Mouse (Mus musculus) hindbrain, embryonic 13.5 days (tissue): ENCODE data around the gene Fam228a. TPM values are rescaled to one million over a fixed set of nuclear protein-coding genes. Genes with fewer than 3 reads are reported as not detected.
A peak's percentile ranks its signal among the peaks of the same experiment; 100 is the strongest.
"Not testable (repeated sequence)": the region's sequence is repeated elsewhere in the genome, so short reads cannot be mapped to it uniquely, and the experiment has no call there.

Source experiments
- ATAC-seq: fragments of 200-750 bp; cut with Nextera tagmentation; 2 replicates; pipeline ENCODE4 v1.8.0; 2017; ENCODE audit warnings: moderate TSS enrichment; ENCODE audit not compliant: low FRiP score
- H3K27ac ChIP-seq: fragments of 300-500 bp; sonication (generic); 2 replicates; pipeline ENCODE4 v1.5.1; 2015; ENCODE audit warnings: inconsistent platforms, mild to moderate bottlenecking, moderate library complexity
- H3K27me3 ChIP-seq: fragments of 300-500 bp; sonication (generic); 2 replicates; pipeline ENCODE4 v1.6.1; 2015; ENCODE audit warnings: mild to moderate bottlenecking, inconsistent platforms
- H3K36me3 ChIP-seq: fragments of 300-500 bp; sonication (generic); 2 replicates; pipeline ENCODE4 v1.6.1; 2015; ENCODE audit warnings: mild to moderate bottlenecking, inconsistent platforms
- H3K4me1 ChIP-seq: fragments of 300-500 bp; sonication (generic); replicated peaks from 2 replicates; pipeline ENCODE4 v1.6.1; 2015; ENCODE audit warnings: inconsistent platforms
- H3K4me2 ChIP-seq: fragments of 300-500 bp; sonication (generic); 2 replicates; pipeline ENCODE4 v1.6.1; 2015; ENCODE audit warnings: inconsistent platforms, mild to moderate bottlenecking, moderate library complexity
- H3K4me3 ChIP-seq: fragments of 300-500 bp; sonication (generic); 2 replicates; pipeline ENCODE4 v1.5.1; 2015; ENCODE audit warnings: mild to moderate bottlenecking, inconsistent platforms
- H3K9ac ChIP-seq: fragments of 300-500 bp; sonication (generic); 2 replicates; pipeline ENCODE4 v1.6.1; 2015; ENCODE audit warnings: mild to moderate bottlenecking, inconsistent platforms
- H3K9me3 ChIP-seq: fragments of 300-500 bp; sonication (generic); 2 replicates; pipeline ENCODE4 v1.6.1; 2016; ENCODE audit warnings: inconsistent platforms
- WGBS: fragments of 180-500 bp; shearing (Covaris S2); methylation state at CpG from one replicate; pipeline ENCODE4 v1.1.7; 2015; 5-methylcytosine and 5-hydroxymethylcytosine counted together
- polyA plus RNA-seq: library from polyadenylated mRNA; unstranded; fragments of >200 nt; fragmentation: Nextera tagmentation; extraction: Ambion mirVana; gene quantifications from 2 replicates; pipeline ENCODE4 v1.2.1, GENCODE M21; 2015

The Fam228a gene
- polyA plus RNA-seq: 0.75 and 1.1 TPM in 2 replicates

- Histone ChIP-seq H3K9me3 (no peaks in the 10 kb centered on the region), H3K27me3 (no peaks in the 10 kb centered on the region), H3K27ac (no peak within 1 kb of the TSS), H3K9ac (no peak within 1 kb of the TSS), H3K36me3 (no peaks in the 10 kb centered on the region), H3K4me3 (no peak within 1 kb of the TSS), H3K4me1 (no peaks in the 10 kb centered on the region), H3K4me2 (no peak within 1 kb of the TSS)
- no peak for ATAC-seq
- 85% methylated on average over 18 of the region's 18 CpGs for WGBS
Measured at GRCm38 (mm10) chr12:4738031-4738576, at the start of gene Fam228a. TSS of gene Fam228a (minus strand) at chr12:4738430.

- H3K27ac ChIP-seq: no peak overlapping the region
- no peak overlapping the region for H3K9ac ChIP-seq
- 85% methylated on average over 2 of the region's 2 CpGs for WGBS
- H3K36me3 ChIP-seq: no peaks in the 10 kb centered on the region
- no peak overlapping the region for H3K4me3 ChIP-seq
- H3K9me3 ChIP-seq: no peaks in the 10 kb centered on the region
- H3K4me1 ChIP-seq: no peaks in the 10 kb centered on the region
- H3K27me3 ChIP-seq: no peaks in the 10 kb centered on the region
- no peak overlapping the region for H3K4me2 ChIP-seq
- ATAC-seq: no peak
Measured at GRCm38 (mm10) chr12:4784466-4784865, 46.2 kb upstream of the Fam228a start.

- WGBS: 50% methylated on average over 5 of the region's 5 CpGs
- no peaks in the 10 kb centered on the region for H3K4me1 ChIP-seq
- no peak overlapping the region for H3K9ac ChIP-seq
- no peak overlapping the region for H3K4me2 ChIP-seq
- no peak overlapping the region for H3K4me3 ChIP-seq
- no peaks in the 10 kb centered on the region for H3K36me3 ChIP-seq
- no peak for ATAC-seq
- H3K27ac ChIP-seq: no peak overlapping the region
- H3K9me3 ChIP-seq: no peaks in the 10 kb centered on the region
- H3K27me3 ChIP-seq: no peaks in the 10 kb centered on the region
Measured at GRCm38 (mm10) chr12:4783598-4783997, 45.4 kb upstream of the Fam228a start.

- H3K27ac ChIP-seq, H3K27me3 ChIP-seq, H3K9me3 ChIP-seq, ATAC-seq, H3K9ac ChIP-seq, H3K4me1 ChIP-seq, H3K4me3 ChIP-seq, H3K36me3 ChIP-seq, H3K4me2 ChIP-seq: not testable (repeated sequence)
- 89% methylated on average over 9 of the region's 9 CpGs for WGBS
Measured at GRCm38 (mm10) chr12:4781725-4782404, 43.6 kb upstream of the Fam228a start.

DNA sequence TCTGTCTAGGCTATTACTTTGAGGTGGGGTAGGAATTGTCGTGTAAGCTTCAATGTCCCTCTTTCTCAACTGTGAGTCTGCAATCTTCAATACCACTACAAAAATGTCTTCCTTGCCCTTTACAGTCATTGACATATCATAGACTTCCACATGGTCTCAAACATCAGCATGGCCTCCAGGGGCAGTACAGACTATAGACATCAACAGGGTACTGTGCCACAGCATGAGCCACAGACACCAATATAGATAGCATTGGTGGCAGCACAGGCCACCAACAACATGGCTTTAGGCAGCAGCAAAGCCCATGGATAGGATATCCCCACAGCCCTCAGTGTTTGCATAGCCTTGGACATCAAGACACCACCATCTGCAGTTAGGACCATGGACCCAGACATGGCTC is 43.0 kb upstream of the Fam228a start:
- Histone ChIP-seq H3K9ac (no peak overlapping the region), H3K4me2 (no peak overlapping the region), H3K27ac (no peak overlapping the region), H3K4me3 (no peak overlapping the region), H3K36me3 (no peaks in the 10 kb centered on the region), H3K27me3 (no peaks in the 10 kb centered on the region), H3K9me3 (no peaks in the 10 kb centered on the region), H3K4me1 (no peaks in the 10 kb centered on the region)
- 92% methylated on average over 1 of the region's 1 CpGs for WGBS
- no peak for ATAC-seq

DNA sequence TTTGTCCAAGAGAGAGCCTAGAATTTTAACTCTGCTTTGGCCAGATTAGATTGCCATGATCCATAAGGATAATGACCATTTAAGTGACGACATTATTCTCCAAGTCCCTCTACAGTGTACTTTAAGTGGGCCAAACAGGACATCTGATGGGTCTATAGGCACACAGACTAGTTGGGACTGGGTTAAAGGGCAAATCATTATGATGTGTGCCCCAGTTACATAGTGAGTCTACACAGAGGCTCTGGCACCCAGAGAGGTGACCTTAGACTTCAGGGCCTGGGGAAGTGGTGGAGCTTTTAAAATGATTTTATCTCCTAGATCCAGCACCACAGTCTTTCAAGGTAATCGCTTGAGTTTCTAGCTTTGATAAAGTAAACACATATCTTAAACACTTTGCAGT is 42.0 kb upstream of the Fam228a start:
- H3K36me3 ChIP-seq: no peaks in the 10 kb centered on the region
- H3K4me1 ChIP-seq: no peaks in the 10 kb centered on the region
- no peak overlapping the region for H3K27ac ChIP-seq
- ATAC-seq: no peak
- no peaks in the 10 kb centered on the region for H3K27me3 ChIP-seq
- H3K4me3 ChIP-seq: no peak overlapping the region
- H3K4me2 ChIP-seq: no peak overlapping the region
- no peak overlapping the region for H3K9ac ChIP-seq
- WGBS: 70% methylated on average over 2 of the region's 2 CpGs
- H3K9me3 ChIP-seq: no peaks in the 10 kb centered on the region

- no peak overlapping the region for H3K4me2 ChIP-seq
- H3K4me3 ChIP-seq: no peak overlapping the region
- WGBS: 92% methylated on average over 6 of the region's 6 CpGs
- H3K9ac ChIP-seq: no peak overlapping the region
- H3K36me3 ChIP-seq: no peaks in the 10 kb centered on the region
- H3K4me1 ChIP-seq: no peaks in the 10 kb centered on the region
- H3K27me3 ChIP-seq: no peaks in the 10 kb centered on the region
- H3K27ac ChIP-seq: no peak overlapping the region
- ATAC-seq: no peak
- no peaks in the 10 kb centered on the region for H3K9me3 ChIP-seq
Measured at GRCm38 (mm10) chr12:4777734-4778133, 39.5 kb upstream of the Fam228a start.

DNA sequence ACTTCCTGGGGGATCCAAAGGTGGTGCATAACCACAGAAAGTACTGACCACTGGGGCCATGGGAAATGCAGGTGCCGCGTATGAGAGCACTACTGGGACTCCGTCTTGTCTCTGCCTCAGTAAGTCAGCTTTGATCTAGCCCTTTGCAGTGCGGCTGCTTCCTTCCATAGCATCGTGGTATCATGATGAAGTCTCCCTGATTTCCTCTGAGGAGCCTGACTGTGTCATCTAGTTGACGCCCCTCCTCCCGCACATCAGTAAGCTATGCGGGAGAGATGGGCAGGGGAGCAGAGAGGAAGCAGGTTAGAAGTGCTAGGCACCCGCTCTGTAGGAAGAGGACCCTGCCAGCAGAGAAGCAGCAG is 37.3 kb upstream of the Fam228a start:
- no peak for ATAC-seq
- H3K4me2 ChIP-seq: no peak overlapping the region
- no peaks in the 10 kb centered on the region for H3K9me3 ChIP-seq
- whole genome bisulfite sequencing: 82% methylated on average over 9 of the region's 9 CpGs
- no peak overlapping the region for H3K27ac ChIP-seq
- H3K27me3 ChIP-seq: no peaks in the 10 kb centered on the region
- H3K4me3 ChIP-seq: no peak overlapping the region
- H3K9ac ChIP-seq: no peak overlapping the region
- H3K4me1 ChIP-seq: no peaks in the 10 kb centered on the region
- no peaks in the 10 kb centered on the region for H3K36me3 ChIP-seq

DNA sequence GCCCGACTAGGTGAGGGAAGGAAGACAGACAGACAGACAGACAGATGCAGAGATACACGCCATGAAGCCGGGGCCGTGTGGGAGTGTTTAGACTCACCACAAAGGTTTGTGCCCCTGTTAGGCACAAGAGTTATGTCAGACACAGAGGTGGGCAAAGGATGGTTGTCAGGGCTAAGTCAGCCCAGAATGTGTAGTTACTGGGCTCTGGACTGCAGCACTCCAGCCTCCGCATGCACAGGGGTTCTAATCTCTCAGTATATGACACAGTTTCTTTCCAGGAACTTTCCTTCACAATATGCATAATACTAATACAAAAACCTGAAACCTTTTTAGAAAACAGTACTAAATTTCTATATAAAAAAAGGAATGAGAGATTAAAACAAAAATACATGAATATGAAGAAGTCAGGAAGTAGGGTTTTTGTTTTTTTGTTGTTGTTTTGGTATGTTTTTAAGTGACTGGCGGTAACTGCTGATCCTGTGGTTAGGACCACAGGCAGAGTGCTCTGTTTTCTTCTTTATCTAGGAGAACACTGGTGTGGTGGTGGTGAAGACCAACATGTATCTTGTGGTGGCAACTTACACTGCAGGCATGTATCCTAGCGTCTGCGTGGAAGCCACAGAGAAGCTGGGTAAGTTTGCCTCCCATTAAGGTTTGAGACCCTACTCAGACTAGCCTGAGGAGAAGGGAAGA is 36.8 kb upstream of the Fam228a start:
- H3K36me3 ChIP-seq: no peaks in the 10 kb centered on the region
- H3K9ac ChIP-seq: no peak overlapping the region
- H3K27me3 ChIP-seq: no peaks in the 10 kb centered on the region
- 94% methylated on average over 8 of the region's 8 CpGs for WGBS
- H3K4me1 ChIP-seq: no peaks in the 10 kb centered on the region
- no peak overlapping the region for H3K4me2 ChIP-seq
- no peak for ATAC-seq
- H3K4me3 ChIP-seq: no peak overlapping the region
- H3K27ac ChIP-seq: no peak overlapping the region
- no peaks in the 10 kb centered on the region for H3K9me3 ChIP-seq

- Histone ChIP-seq H3K27ac (peak overlapping the region; percentile 96), H3K27me3 (no peaks in the 10 kb centered on the region), H3K36me3 (no peaks in the 10 kb centered on the region), H3K4me3 (peak overlapping the region; percentile 62), H3K4me1 (peaks cover 4% of the 10 kb centered on the region; the same call in 1 of the 2 replicates), H3K9ac (peak overlapping the region; percentile 83), H3K4me2 (peak overlapping the region; percentile 65), H3K9me3 (no peaks in the 10 kb centered on the region)
- ATAC-seq: peak; percentile 61
- WGBS: 19% methylated on average over 13 of the region's 13 CpGs
Measured at GRCm38 (mm10) chr12:4769333-4769723, 31.1 kb upstream of the Fam228a start.

GRCm38 (mm10) chr12:4768492-4769332 is 30.5 kb upstream of the Fam228a start, which contains the start of the genes Pfn4 and Fam228b:
TSS of gene Pfn4 (plus strand) at chr12:4769022.
TSS of gene Fam228b (minus strand) at chr12:4769267.
- Histone ChIP-seq H3K4me3 (peak within 1 kb of the TSS; percentile 62), H3K9ac (peak within 1 kb of the TSS; percentile 83), H3K27ac (peak within 1 kb of the TSS; percentile 96), H3K9me3 (no peaks in the 10 kb centered on the region), H3K4me1 (peaks cover 4% of the 10 kb centered on the region; the same call in 1 of the 2 replicates), H3K36me3 (no peaks in the 10 kb centered on the region), H3K4me2 (peak within 1 kb of the TSS; percentile 65), H3K27me3 (no peaks in the 10 kb centered on the region)
- 2% methylated on average over 60 of the region's 61 CpGs for WGBS
- ATAC-seq: peak; percentile 100

GRCm38 (mm10) chr12:4757060-4757459 is 18.8 kb upstream of the Fam228a start:
- no peak overlapping the region for H3K27ac ChIP-seq
- no peak overlapping the region for H3K9ac ChIP-seq

More at GRCm38 (mm10) chr12:4757060-4757459, 18.8 kb upstream of the Fam228a start:
- 90% methylated on average over 1 of the region's 1 CpGs for WGBS
- 0 out of 2 replicates have a peak, but pooled peaks cover 3% of the 10 kb centered on the region for H3K9me3 ChIP-seq
- H3K36me3 ChIP-seq: 0 out of 2 replicates have a peak, but pooled peaks cover 3% of the 10 kb centered on the region
- H3K4me1 ChIP-seq: no peaks in the 10 kb centered on the region
- H3K4me3 ChIP-seq: no peak overlapping the region
- no peak overlapping the region for H3K4me2 ChIP-seq
- no peak for ATAC-seq
- no peaks in the 10 kb centered on the region for H3K27me3 ChIP-seq
